Mouse (Mus musculus) hindbrain, embryonic 13.5 days (tissue): ENCODE measurements around the gene Oosp1. TPM values are rescaled to one million over a fixed set of nuclear protein-coding genes. Genes with fewer than 3 reads are reported as not detected.

Experiments
- ATAC-seq: fragments of 200-750 bp; cut with Nextera tagmentation; 2 replicates; pipeline ENCODE4 v1.8.0; 2017; ENCODE audit warnings: moderate TSS enrichment; ENCODE audit not compliant: low FRiP score
- H3K27ac ChIP-seq: fragments of 300-500 bp; sonication (generic); 2 replicates; pipeline ENCODE4 v1.5.1; 2015; ENCODE audit warnings: inconsistent platforms, mild to moderate bottlenecking, moderate library complexity
- H3K27me3 ChIP-seq: fragments of 300-500 bp; sonication (generic); 2 replicates; pipeline ENCODE4 v1.6.1; 2015; ENCODE audit warnings: mild to moderate bottlenecking, inconsistent platforms
- H3K36me3 ChIP-seq: fragments of 300-500 bp; sonication (generic); 2 replicates; pipeline ENCODE4 v1.6.1; 2015; ENCODE audit warnings: mild to moderate bottlenecking, inconsistent platforms
- H3K4me1 ChIP-seq: fragments of 300-500 bp; sonication (generic); replicated peaks from 2 replicates; pipeline ENCODE4 v1.6.1; 2015; ENCODE audit warnings: inconsistent platforms
- H3K4me2 ChIP-seq: fragments of 300-500 bp; sonication (generic); 2 replicates; pipeline ENCODE4 v1.6.1; 2015; ENCODE audit warnings: inconsistent platforms, mild to moderate bottlenecking, moderate library complexity
- H3K4me3 ChIP-seq: fragments of 300-500 bp; sonication (generic); 2 replicates; pipeline ENCODE4 v1.5.1; 2015; ENCODE audit warnings: mild to moderate bottlenecking, inconsistent platforms
- H3K9ac ChIP-seq: fragments of 300-500 bp; sonication (generic); 2 replicates; pipeline ENCODE4 v1.6.1; 2015; ENCODE audit warnings: mild to moderate bottlenecking, inconsistent platforms
- H3K9me3 ChIP-seq: fragments of 300-500 bp; sonication (generic); 2 replicates; pipeline ENCODE4 v1.6.1; 2016; ENCODE audit warnings: inconsistent platforms
- whole genome bisulfite sequencing: fragments of 180-500 bp; shearing (Covaris S2); methylation state at CpG from one replicate; pipeline ENCODE4 v1.1.7; 2015; 5-methylcytosine and 5-hydroxymethylcytosine counted together
- polyA plus RNA-seq: library from polyadenylated mRNA; unstranded; fragments of >200 nt; fragmentation: Nextera tagmentation; extraction: Ambion mirVana; gene quantifications from 2 replicates; pipeline ENCODE4 v1.2.1, GENCODE M21; 2015

Oosp1 gene
- polyA plus RNA-seq, 1 experiment from 2014 or later = not detected

- H3K4me2 ChIP-seq = no peak within 1 kb of the TSS
- 90% methylated on average over 5 of the region's 5 CpGs for WGBS
- no peak for ATAC-seq
- H3K4me3 ChIP-seq = no peak within 1 kb of the TSS
- no peak within 1 kb of the TSS for H3K27ac ChIP-seq
- H3K4me1 ChIP-seq = no peaks in the 10 kb centered on the region
- H3K9me3 ChIP-seq = no peaks in the 10 kb centered on the region
- H3K36me3 ChIP-seq = no peaks in the 10 kb centered on the region
- no peaks in the 10 kb centered on the region for H3K27me3 ChIP-seq
- H3K9ac ChIP-seq = no peak within 1 kb of the TSS
Measured at GRCm38 (mm10) chr19:11660459-11660858, 30.5 kb downstream of the Oosp1 start, which contains the start of gene Oosp2. Oosp2 (minus strand) TSS chr19:11660559.

- Histone ChIP-seq H3K4me3 (no peak overlapping the region), H3K36me3 (no peaks in the 10 kb centered on the region), H3K4me2 (no peak overlapping the region), H3K27me3 (no peaks in the 10 kb centered on the region), H3K4me1 (no peaks in the 10 kb centered on the region), H3K27ac (no peak overlapping the region), H3K9ac (no peak overlapping the region), H3K9me3 (no peaks in the 10 kb centered on the region)
- ATAC-seq = no peak
- WGBS = 85% methylated on average over 2 of the region's 2 CpGs
Measured at GRCm38 (mm10) chr19:11659142-11659541, 31.8 kb downstream of the Oosp1 start.

GRCm38 (mm10) chr19:11649564-11649963, 41.4 kb downstream of the Oosp1 start:
- Histone ChIP-seq H3K4me2 (no peak overlapping the region), H3K36me3 (no peaks in the 10 kb centered on the region), H3K4me3 (no peak overlapping the region), H3K9ac (no peak overlapping the region), H3K9me3 (no peaks in the 10 kb centered on the region), H3K27me3 (no peaks in the 10 kb centered on the region), H3K27ac (no peak overlapping the region), H3K4me1 (no peaks in the 10 kb centered on the region)
- ATAC-seq = no peak
- WGBS = 83% methylated on average over 4 of the region's 4 CpGs

- no peak overlapping the region for H3K4me3 ChIP-seq
- no peak overlapping the region for H3K9ac ChIP-seq
- H3K27ac ChIP-seq = no peak overlapping the region
- no peak for ATAC-seq
- H3K4me2 ChIP-seq = no peak overlapping the region
- 75% methylated on average over 3 of the region's 3 CpGs for WGBS
- H3K4me1 ChIP-seq = no peaks in the 10 kb centered on the region
- H3K9me3 ChIP-seq = peaks cover 4% of the 10 kb centered on the region; the same call in 1 of the 2 replicates
- no peaks in the 10 kb centered on the region for H3K27me3 ChIP-seq
- no peaks in the 10 kb centered on the region for H3K36me3 ChIP-seq
Measured at GRCm38 (mm10) chr19:11646166-11646565, 44.8 kb downstream of the Oosp1 start.

GRCm38 (mm10) chr19:11640732-11641131, 50.2 kb downstream of the Oosp1 start, which contains the start of gene Ms4a3:
Ms4a3 (minus strand) TSS chr19:11640851.
- no peak within 1 kb of the TSS for H3K27ac ChIP-seq
- H3K9ac ChIP-seq = no peak within 1 kb of the TSS
- no peak within 1 kb of the TSS for H3K4me3 ChIP-seq
- no peaks in the 10 kb centered on the region for H3K4me1 ChIP-seq
- no peak within 1 kb of the TSS for H3K4me2 ChIP-seq
- peaks cover 4% of the 10 kb centered on the region; the same call in 1 of the 2 replicates for H3K9me3 ChIP-seq
- H3K36me3 ChIP-seq = no peaks in the 10 kb centered on the region
- WGBS = 79% methylated on average over 1 of the region's 1 CpGs
- H3K27me3 ChIP-seq = no peaks in the 10 kb centered on the region
- ATAC-seq = no peak

- Histone ChIP-seq H3K4me1 (no peaks in the 10 kb centered on the region), H3K36me3 (no peaks in the 10 kb centered on the region), H3K27ac (no peak overlapping the region), H3K9ac (no peak overlapping the region), H3K4me2 (no peak overlapping the region), H3K4me3 (no peak overlapping the region), H3K27me3 (no peaks in the 10 kb centered on the region), H3K9me3 (peaks cover 4% of the 10 kb centered on the region; the same call in 1 of the 2 replicates)
- WGBS = 85% methylated on average over 4 of the region's 4 CpGs
- ATAC-seq = no peak
Measured at GRCm38 (mm10) chr19:11639038-11639437, 51.9 kb downstream of the Oosp1 start.

- ATAC-seq = no peak
- H3K9me3 ChIP-seq = no peaks in the 10 kb centered on the region
- no peak overlapping the region for H3K4me2 ChIP-seq
- no peaks in the 10 kb centered on the region for H3K4me1 ChIP-seq
- H3K9ac ChIP-seq = no peak overlapping the region
- 87% methylated on average over 5 of the region's 5 CpGs for WGBS
- no peak overlapping the region for H3K4me3 ChIP-seq
- H3K36me3 ChIP-seq = no peaks in the 10 kb centered on the region
- no peak overlapping the region for H3K27ac ChIP-seq
- H3K27me3 ChIP-seq = no peaks in the 10 kb centered on the region
Measured at GRCm38 (mm10) chr19:11635572-11635971, 55.4 kb downstream of the Oosp1 start.

- Histone ChIP-seq H3K9me3 (no peaks in the 10 kb centered on the region), H3K36me3 (no peaks in the 10 kb centered on the region), H3K4me1 (no peaks in the 10 kb centered on the region), H3K27me3 (no peaks in the 10 kb centered on the region), H3K27ac (no peak overlapping the region), H3K4me3 (no peak overlapping the region), H3K9ac (no peak overlapping the region), H3K4me2 (no peak overlapping the region)
- no peak for ATAC-seq
- 72% methylated on average over 2 of the region's 2 CpGs for WGBS
Measured at GRCm38 (mm10) chr19:11634330-11634729, 56.6 kb downstream of the Oosp1 start.

GRCm38 (mm10) chr19:11633732-11634131, 57.2 kb downstream of the Oosp1 start:
- no peak for ATAC-seq
- Histone ChIP-seq H3K9ac (no peak overlapping the region), H3K27ac (no peak overlapping the region), H3K4me3 (no peak overlapping the region), H3K36me3 (no peaks in the 10 kb centered on the region), H3K4me1 (no peaks in the 10 kb centered on the region), H3K9me3 (no peaks in the 10 kb centered on the region), H3K4me2 (no peak overlapping the region), H3K27me3 (no peaks in the 10 kb centered on the region)
- WGBS = 95% methylated on average over 1 of the region's 1 CpGs

- no peak overlapping the region for H3K4me2 ChIP-seq
- H3K27me3 ChIP-seq = no peaks in the 10 kb centered on the region
- no peak overlapping the region for H3K9ac ChIP-seq
- no peak for ATAC-seq
- H3K9me3 ChIP-seq = no peaks in the 10 kb centered on the region
- 76% methylated on average over 5 of the region's 5 CpGs for WGBS
- H3K27ac ChIP-seq = no peak overlapping the region
- H3K4me3 ChIP-seq = no peak overlapping the region
- no peaks in the 10 kb centered on the region for H3K36me3 ChIP-seq
- no peaks in the 10 kb centered on the region for H3K4me1 ChIP-seq
Measured at GRCm38 (mm10) chr19:11625231-11625630, 65.7 kb downstream of the Oosp1 start.

- Histone ChIP-seq H3K27ac (no peak overlapping the region), H3K4me2 (no peak overlapping the region), H3K9ac (no peak overlapping the region), H3K27me3 (no peaks in the 10 kb centered on the region), H3K36me3 (no peaks in the 10 kb centered on the region), H3K4me1 (no peaks in the 10 kb centered on the region), H3K9me3 (no peaks in the 10 kb centered on the region), H3K4me3 (no peak overlapping the region)
- ATAC-seq = no peak
Measured at GRCm38 (mm10) chr19:11624800-11625199, 66.2 kb downstream of the Oosp1 start.

- Histone ChIP-seq H3K27me3 (no peaks in the 10 kb centered on the region), H3K27ac (no peak within 1 kb of the TSS), H3K9me3 (no peaks in the 10 kb centered on the region), H3K4me1 (no peaks in the 10 kb centered on the region), H3K36me3 (no peaks in the 10 kb centered on the region), H3K4me2 (no peak within 1 kb of the TSS), H3K9ac (no peak within 1 kb of the TSS), H3K4me3 (no peak within 1 kb of the TSS)
- no peak for ATAC-seq
- WGBS = 91% methylated on average over 2 of the region's 2 CpGs
Measured at GRCm38 (mm10) chr19:11623551-11623950, 67.4 kb downstream of the Oosp1 start, which contains the start of gene Ms4a2. Ms4a2 (minus strand) TSS chr19:11623719.

GRCm38 (mm10) chr19:11617983-11618382, 73.0 kb downstream of the Oosp1 start:
- ATAC-seq = no peak
- Histone ChIP-seq H3K27me3 (no peaks in the 10 kb centered on the region), H3K27ac (no peak overlapping the region), H3K9me3 (no peaks in the 10 kb centered on the region), H3K4me1 (no peaks in the 10 kb centered on the region), H3K36me3 (no peaks in the 10 kb centered on the region), H3K4me2 (no peak overlapping the region), H3K9ac (no peak overlapping the region), H3K4me3 (no peak overlapping the region)
